Mouse (Mus musculus) T-helper 1 cell (primary cell): Measurements from ENCODE around the gene Wnt16.

ENCODE experiments used
- in situ Hi-C: fragments of 300-600 bp; cut with MboI, MseI; formaldehyde crosslinking; loops from one replicate; pipeline ENCODE4 v1.15.1; 2025; ENCODE audit warnings: high pct_unique_total_duplicates

Wnt16 gene

GRCm38 (mm10) chr6:22325364-22326072 is 37.5 kb downstream of the Wnt16 start:
- in situ Hi-C loops = loop anchor here (5.0 kb wide), 1 partner anchor 62 kb away; no protein-coding TSS in a partner anchor

DNA sequence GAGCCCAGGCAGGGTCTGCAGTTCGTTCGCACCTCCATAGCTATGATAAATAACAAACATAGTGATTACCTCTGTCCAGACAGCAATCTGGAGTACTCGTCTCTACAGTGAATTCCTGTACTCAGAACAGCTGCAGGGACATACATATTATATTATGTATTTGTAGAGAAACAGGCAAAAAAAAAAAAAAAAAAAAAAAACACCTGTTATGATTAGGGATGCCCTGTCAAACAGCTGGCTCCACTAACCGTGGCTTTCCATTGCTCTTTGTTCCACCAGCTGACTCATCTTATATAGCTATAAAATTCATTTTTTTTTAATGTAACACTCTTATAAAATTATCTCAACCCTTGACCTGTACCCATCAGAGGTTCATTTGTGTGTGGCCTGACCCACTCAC is 38.3 kb downstream of the Wnt16 start:
- in situ Hi-C loops = loop anchor here (5.0 kb wide), 1 partner anchor 61 kb away; no protein-coding TSS in a partner anchor

- in situ Hi-C loops = loop anchor here (5.0 kb wide), 1 partner anchor 60 kb away; no protein-coding TSS in a partner anchor
Observed at GRCm38 (mm10) chr6:22327091-22327490, 39.1 kb downstream of the Wnt16 start.

DNA sequence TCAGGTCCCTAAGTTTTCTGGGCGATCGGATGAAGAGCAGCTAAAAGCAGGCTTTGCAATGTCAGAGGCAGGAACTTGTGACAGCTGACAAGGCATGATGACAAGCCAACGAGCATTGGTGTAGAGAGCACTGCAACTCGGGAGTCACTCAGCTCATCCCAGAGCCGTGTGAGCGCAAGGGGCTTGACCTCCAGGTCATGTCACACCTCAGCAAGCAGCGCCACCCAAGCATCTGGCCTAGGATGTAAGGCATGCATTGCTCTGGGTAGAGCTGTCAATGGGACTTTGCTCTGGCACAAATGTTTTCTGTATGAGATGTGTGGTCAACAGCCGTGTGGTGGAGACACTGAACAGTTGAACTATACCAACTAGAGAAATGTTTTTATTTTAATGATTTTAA is 39.9 kb downstream of the Wnt16 start:
- in situ Hi-C loops = loop anchor here (5.0 kb wide), 1 partner anchor 59 kb away; no protein-coding TSS in a partner anchor

GRCm38 (mm10) chr6:22330169-22330960 is 42.3 kb downstream of the Wnt16 start:
- in situ Hi-C loops = loop anchor here (5.0 kb wide), 1 partner anchor 162 kb away; no protein-coding TSS in a partner anchor

- in situ Hi-C loops = loop anchor here (5.0 kb wide), 1 partner anchor 160 kb away; no protein-coding TSS in a partner anchor
Observed at GRCm38 (mm10) chr6:22332548-22332947, 44.5 kb downstream of the Wnt16 start.

GRCm38 (mm10) chr6:22339763-22340542 is 51.9 kb downstream of the Wnt16 start:
- in situ Hi-C loops = no loop called here

DNA sequence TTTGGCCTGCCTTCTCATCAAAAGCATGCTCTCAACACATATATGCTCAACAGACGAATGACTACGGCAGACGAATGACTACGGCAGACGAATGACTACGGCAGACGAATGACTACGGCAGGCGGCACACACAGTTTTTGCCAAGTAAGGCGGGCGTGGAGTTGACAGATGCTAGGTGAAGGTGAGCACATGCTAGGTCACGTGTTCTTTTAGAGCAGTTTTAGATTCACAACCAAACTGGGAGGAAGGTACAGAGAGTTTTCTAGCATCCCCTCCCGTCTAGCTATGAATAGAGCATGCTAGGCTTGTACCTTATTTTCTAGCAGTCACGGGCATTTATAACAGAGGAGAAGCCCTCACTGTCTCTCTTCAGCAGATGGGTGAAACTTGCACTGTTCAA is 52.8 kb downstream of the Wnt16 start:
- in situ Hi-C loops = no loop called here

GRCm38 (mm10) chr6:22343292-22343691 is 55.3 kb downstream of the Wnt16 start:
- in situ Hi-C loops = no loop called here

DNA sequence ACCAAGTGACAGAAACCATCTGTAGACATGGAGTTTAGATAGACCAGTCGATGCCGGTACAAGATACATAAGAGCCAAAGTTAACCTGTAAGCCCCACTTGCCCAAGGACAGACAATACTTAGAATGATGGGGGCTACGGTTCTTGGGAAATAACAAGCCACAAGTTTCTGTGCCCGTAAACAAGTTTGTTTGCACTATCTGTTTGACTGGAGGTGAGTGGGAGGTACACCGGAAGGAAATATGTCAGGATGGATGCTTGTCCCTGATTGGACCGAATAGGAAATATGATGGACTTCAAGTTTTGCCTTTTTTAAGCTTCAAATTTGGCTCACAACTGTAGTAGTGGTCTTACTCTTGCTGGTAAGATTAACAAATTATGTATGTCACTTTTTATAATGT is 55.7 kb downstream of the Wnt16 start:
- in situ Hi-C loops = no loop called here

DNA sequence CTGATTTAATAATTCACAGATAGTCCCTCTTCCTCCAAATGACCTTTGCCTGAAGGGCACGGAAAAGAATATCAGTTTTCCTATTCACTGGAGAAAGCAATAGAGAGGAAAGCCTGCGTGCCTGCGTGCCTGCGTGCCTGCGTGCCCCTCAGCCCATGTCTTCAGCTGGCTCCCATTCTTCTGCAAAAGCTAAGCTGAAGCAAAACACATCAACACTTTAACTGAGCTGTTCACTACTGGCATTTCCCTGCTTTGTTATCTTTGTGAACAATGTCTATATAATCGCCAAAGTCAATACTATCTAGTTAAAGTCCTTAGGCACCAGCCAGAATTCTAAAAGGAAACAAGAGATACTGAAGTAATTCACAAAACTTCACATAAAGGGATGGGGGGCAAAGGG is 56.4 kb downstream of the Wnt16 start:
- in situ Hi-C loops = no loop called here

DNA sequence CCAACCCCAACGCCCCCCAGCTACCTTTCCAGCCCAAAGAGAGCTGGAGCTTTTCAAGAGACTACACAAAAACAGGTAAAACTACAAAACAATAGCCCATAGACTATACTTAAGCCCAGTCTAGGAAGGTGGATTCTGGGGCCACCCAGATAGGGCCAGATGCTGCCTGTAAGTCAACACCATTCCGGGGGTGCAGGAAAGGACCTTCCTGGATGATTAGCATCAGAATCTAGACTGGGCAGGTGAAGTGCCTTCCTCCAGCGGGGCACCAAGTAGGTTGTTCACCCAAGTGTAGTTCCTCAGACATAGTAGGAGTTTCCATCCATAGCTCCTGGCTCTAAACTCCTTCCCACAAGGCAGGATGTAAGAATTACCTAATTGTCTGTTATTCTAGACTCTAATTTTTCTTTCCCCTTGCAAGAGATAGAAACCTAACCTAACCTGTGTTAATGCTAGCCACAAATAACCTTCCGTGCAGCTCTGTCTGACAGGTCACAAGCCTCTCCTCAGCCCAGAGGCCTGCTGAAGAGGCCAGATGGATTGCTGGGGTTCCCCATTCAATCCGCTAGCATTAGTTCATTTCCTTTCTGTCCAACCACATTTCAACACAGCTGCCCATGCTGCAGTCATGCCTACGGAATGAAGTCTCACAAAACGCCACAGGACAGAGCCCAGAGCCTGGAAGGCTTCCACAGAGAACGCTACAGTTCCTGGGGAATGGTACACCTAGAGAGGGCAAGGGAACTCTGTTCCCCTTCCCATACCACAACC is 59.3 kb downstream of the Wnt16 start:
- in situ Hi-C loops = no loop called here
